Mouse (Mus musculus) left cerebral cortex, adult 11 months (tissue): ENCODE measurements at regions not wholly inside any gene's neighbourhood (a gene's known extent, or its start where the extent isn't known, plus 50 kb on each side); places are given as distances from the start of the nearest gene placed in this dataset.
A peak's percentile ranks its signal among the peaks of the same experiment; 100 is the strongest.

Experiments used
- DNase-seq: peaks from one replicate; pipeline ENCODE4 v3.0.0; 2022; ENCODE audit warnings: low spot score

- DNase-seq: no peak
Observed at GRCm38 (mm10) chr12:6815775-6816577, 1161.5 kb upstream of the Apob start.

GRCm38 (mm10) chr12:6832933-6833332 is 1144.5 kb upstream of the Apob start:
- DNase-seq: no peak

DNA sequence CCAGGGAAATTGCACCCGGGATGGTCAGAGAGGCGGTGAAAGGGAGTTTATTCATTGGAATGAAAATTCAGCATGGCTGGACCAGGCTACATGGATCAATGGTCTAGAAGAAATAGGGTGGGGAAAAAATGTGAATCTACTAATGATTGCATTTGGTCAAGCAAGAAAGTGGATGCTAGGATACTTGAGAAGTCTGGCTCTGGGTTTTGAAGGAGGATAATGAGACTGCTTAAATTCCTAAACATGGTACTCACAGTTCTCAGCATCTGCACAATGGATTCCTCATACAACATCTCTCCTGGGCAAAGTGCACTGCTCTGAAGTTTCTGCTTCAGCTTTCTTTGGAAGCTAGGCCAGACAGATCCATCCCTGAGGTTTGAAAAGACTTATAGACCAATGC is 1139.9 kb upstream of the Apob start:
- DNase-seq: no peak

DNA sequence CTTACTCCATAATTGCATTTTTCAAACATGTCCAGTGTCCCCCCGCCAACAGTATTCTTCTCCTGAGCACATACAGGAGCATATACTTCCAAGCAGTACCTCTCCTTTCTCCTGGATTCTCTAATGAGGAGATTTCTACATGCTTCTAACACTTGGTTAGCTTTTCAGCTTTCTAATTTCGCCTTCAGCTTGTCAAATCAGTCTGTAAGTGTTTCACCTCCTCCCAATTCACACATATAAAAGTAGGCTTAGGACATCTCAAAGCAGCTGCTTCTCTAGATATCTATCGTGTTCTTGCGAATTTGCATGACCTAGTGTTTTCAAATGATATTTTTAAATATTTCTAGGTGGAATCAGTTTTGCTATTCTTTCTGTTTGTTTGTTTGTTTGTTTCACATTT is 1129.0 kb upstream of the Apob start:
- peak; percentile 24 for DNase-seq

GRCm38 (mm10) chr12:6865916-6866315 is 1111.5 kb upstream of the Apob start:
- DNase-seq: no peak
